Mouse (Mus musculus): ENCODE measurements around the gene Acsm5. TPM values are rescaled to one million over a fixed set of nuclear protein-coding genes. Genes with fewer than 3 reads are reported as not detected.

Gene Acsm5
- 0.29 and 0.36 TPM in 2 replicates for polyA plus RNA-seq (2015; fragmentation: Nextera tagmentation; extraction: Ambion mirVana)

DNA sequence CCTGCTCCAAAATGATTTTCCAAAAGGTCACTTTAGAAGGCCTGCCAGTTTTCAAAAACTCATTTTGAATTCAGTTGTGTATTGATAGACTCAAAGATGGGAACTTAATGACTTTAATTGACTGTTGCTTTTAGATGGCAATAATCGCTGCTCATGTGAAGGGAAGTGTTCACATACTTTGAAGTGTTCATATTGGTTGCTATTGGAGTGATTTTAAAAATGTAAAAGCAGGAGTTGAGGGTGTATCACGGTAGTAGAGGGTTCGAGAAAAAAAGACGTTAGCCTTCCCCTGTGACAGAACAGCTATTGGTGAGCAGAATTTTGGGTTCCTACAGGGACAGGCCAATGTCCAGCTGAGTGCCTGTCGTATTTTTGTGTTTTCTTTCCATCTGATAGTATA, at the start of gene Acsm5:
Gene Acsm5 (plus strand): TSS at position 301 of the 400 bp plus-strand sequence.

DNA sequence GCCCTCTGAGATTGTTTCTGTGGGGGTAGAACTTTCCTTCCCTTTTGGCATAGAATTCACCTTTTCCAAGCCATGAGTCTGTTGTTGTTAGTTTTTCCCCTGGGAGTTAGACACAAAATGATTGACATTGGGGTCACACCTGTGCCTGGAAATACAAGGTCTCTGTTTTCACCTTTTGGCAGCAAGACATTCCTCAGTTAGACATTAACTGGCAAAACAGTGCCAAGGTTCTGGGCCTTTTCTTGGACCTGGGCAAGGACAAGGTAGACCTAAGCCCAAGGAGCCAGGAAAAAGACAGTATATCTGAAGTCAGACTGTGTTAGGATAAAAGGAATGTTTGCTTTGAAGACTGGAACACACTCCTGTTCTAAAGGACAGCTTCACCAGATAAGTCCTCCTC, 40.0 kb upstream of the Acsm5 start, which contains the start of gene Umod:
Gene Umod (minus strand): TSS at position 27 of the 400 bp plus-strand sequence.

DNA sequence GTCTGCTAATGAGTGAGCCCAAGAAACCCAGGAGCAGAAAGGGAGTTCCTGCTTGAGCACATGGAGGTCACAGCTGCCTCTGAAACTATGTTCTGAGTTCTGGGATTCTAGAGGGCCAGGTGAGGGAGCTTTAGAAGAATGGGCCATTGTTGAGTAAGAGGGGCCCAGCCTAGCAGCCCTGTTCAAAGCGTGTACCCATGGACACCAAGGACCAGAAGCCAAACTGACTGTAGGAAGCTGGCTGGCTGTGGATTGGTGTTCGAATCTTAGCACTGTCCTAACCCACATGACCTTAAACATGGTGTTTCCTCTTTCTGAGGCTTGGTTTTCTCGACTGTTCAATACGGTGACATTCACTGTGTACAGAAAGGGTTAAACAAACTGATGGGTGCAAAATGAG, 4.1 kb downstream of the Acsm5 start, which contains the start of gene Pdilt:
Gene Pdilt (minus strand): TSS at position 101 of the 400 bp plus-strand sequence.

DNA sequence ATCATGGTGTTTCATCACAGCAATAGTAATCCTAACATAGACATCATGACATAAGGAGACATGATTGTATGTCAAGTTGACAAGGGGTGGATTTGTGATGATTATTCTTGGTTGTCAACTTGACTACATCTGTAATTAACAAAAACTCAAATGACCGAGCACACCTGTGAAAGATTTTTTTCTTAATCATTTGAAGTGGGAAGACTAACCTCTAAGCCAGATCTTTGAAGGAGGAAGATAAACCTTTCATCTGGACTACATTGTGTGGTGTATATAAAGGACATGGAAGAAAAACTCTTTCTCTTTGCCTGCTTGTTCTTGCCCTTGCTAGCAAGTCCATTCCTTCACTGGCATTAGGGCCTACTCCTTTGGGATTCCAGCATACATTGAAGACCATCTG, 34.8 kb downstream of the Acsm5 start, which contains the start of gene Acsm2:
Gene Acsm2 (plus strand): TSS at position 301 of the 400 bp plus-strand sequence.

Other genes with a start within 250 kb of the Acsm5 start
- not detected in 2 replicates for gene Gp2, start 60.2 kb upstream of the Acsm5 start, polyA plus RNA-seq (2015; fragmentation: Nextera tagmentation; extraction: Ambion mirVana)
- gene Umod, start 40.2 kb upstream of the Acsm5 start, polyA plus RNA-seq (2015; fragmentation: Nextera tagmentation; extraction: Ambion mirVana): not detected in 2 replicates
- not detected in 2 replicates for gene Pdilt, start 4.0 kb downstream of the Acsm5 start, polyA plus RNA-seq (2015; fragmentation: Nextera tagmentation; extraction: Ambion mirVana)
- 0.02 and 0.48 TPM in 2 replicates for gene Acsm2, start 34.9 kb downstream of the Acsm5 start, polyA plus RNA-seq (2015; fragmentation: Nextera tagmentation; extraction: Ambion mirVana)
- 1.2 and 1.4 TPM in 2 replicates for gene Acsm1, start 87.6 kb downstream of the Acsm5 start, polyA plus RNA-seq (2015; fragmentation: Nextera tagmentation; extraction: Ambion mirVana)
- gene Acsm4, start 170.6 kb downstream of the Acsm5 start, polyA plus RNA-seq (2015; fragmentation: Nextera tagmentation; extraction: Ambion mirVana): not detected in 2 replicates
- gene Thumpd1, start 201.3 kb downstream of the Acsm5 start, polyA plus RNA-seq (2015; fragmentation: Nextera tagmentation; extraction: Ambion mirVana): 30.5 and 41.7 TPM in 2 replicates
- 4.2 and 9.9 TPM in 2 replicates for gene Acsm3, start 241.5 kb downstream of the Acsm5 start, polyA plus RNA-seq (2015; fragmentation: Nextera tagmentation; extraction: Ambion mirVana)